Mouse (Mus musculus): ENCODE measurements around the gene Dnah14.

- TF ChIP-seq CTCF (IDR thresholded peaks at IDR 0.05; ENCODE audit: insufficient read depth, low read depth, low read length) (no peak), POLR2A (IDR thresholded peaks at IDR 0.05; ENCODE audit: insufficient read depth, low read depth, low read length) (no peak)
Observed at GRCm38 (mm10) chr1:181853081-181853736, 276.9 kb downstream of the Dnah14 start.
